Mouse (Mus musculus) midbrain, postnatal 0 days (tissue): ENCODE results near the gene Cd207. TPM values are rescaled to one million over a fixed set of nuclear protein-coding genes. Genes with fewer than 3 reads are reported as not detected.
"Not testable (repeated sequence)": the region's sequence is repeated elsewhere in the genome, so short reads cannot be mapped to it uniquely, and the experiment has no call there.

Experiments used
- ATAC-seq: fragments of 200-750 bp; cut with Nextera tagmentation; 2 replicates; pipeline ENCODE4 v1.8.0; 2017; ENCODE audit warnings: moderate number of reproducible peaks, mild to moderate bottlenecking, moderate TSS enrichment, moderate library complexity; ENCODE audit not compliant: low FRiP score
- DNase-seq: peaks from one replicate; pipeline ENCODE4 v3.0.0-alpha.2; 2015; ENCODE audit warnings: low spot score
- H3K27ac ChIP-seq: fragments of 300-500 bp; sonication (generic); 2 replicates; pipeline ENCODE4 v1.5.1; 2014; ENCODE audit warnings: low read depth, mild to moderate bottlenecking, low read length, mixed read lengths
- H3K27me3 ChIP-seq: fragments of 300-500 bp; sonication (generic); 2 replicates; pipeline ENCODE4 v1.6.1; 2014; ENCODE audit warnings: low read length, control low read depth, mixed read lengths; ENCODE audit not compliant: insufficient read depth
- H3K36me3 ChIP-seq: fragments of 300-500 bp; sonication (generic); 2 replicates; pipeline ENCODE4 v1.6.1; 2014; ENCODE audit warnings: low read length, control low read depth, mixed read lengths; ENCODE audit not compliant: insufficient read depth
- H3K4me1 ChIP-seq: fragments of 300-500 bp; sonication (generic); 2 replicates; pipeline ENCODE4 v1.6.1; 2014; ENCODE audit warnings: mild to moderate bottlenecking, control low read depth, antibody characterized with exemption, low read length, mixed read lengths; ENCODE audit not compliant: insufficient read depth
- H3K4me2 ChIP-seq: fragments of 300-500 bp; sonication (generic); 2 replicates; pipeline ENCODE4 v1.6.1; 2014; ENCODE audit warnings: low read depth, mild to moderate bottlenecking, low read length, mixed read lengths; ENCODE audit not compliant: poor library complexity, severe bottlenecking
- H3K4me3 ChIP-seq: fragments of 300-500 bp; sonication (generic); 2 replicates; pipeline ENCODE4 v1.5.1; 2014; ENCODE audit warnings: low read depth, mild to moderate bottlenecking, low read length, moderate library complexity
- H3K9ac ChIP-seq: fragments of 300-500 bp; sonication (generic); replicated peaks from 2 replicates; pipeline ENCODE4 v1.6.1; 2014; ENCODE audit warnings: mild to moderate bottlenecking, low read length, moderate library complexity, mixed read lengths; ENCODE audit not compliant: poor library complexity, severe bottlenecking
- H3K9me3 ChIP-seq: fragments of 300-500 bp; sonication (generic); 2 replicates; pipeline ENCODE4 v1.6.1; 2016; ENCODE audit warnings: low read length, control low read depth
- CTCF ChIP-seq: IDR thresholded peaks from 2 replicates; pipeline ENCODE4 v1.5.1; 2016; ENCODE audit warnings: antibody characterized with exemption, mild to moderate bottlenecking
- WGBS: fragments of 180-500 bp; shearing (Covaris S2); extraction: QIAGEN DNeasy Blood & Tissue Kit; methylation state at CpG from one replicate; pipeline ENCODE4 v1.1.7; 2014; 5-methylcytosine and 5-hydroxymethylcytosine counted together
- polyA plus RNA-seq: library from polyadenylated mRNA; unstranded; fragments of >200 nt; fragmentation: Nextera tagmentation; extraction: Ambion mirVana; gene quantifications from 2 replicates; pipeline ENCODE4 v1.2.1, GENCODE M21; 2015
- total RNA-seq: library from RNA; depleted of rRNA; stranded (reverse); fragments of >200 nt; gene quantifications from 2 replicates; pipeline ENCODE4 v1.2.3, GENCODE M21; 2014

Cd207 gene
- total and polyA plus RNA-seq, 2 experiments from 2014 or later = 0.16 TPM; not detected in 1

- Histone ChIP-seq H3K4me3 (no peak overlapping the region), H3K27me3 (peaks cover 8% of the 10 kb centered on the region), H3K9me3 (no peaks in the 10 kb centered on the region), H3K4me2 (no peak overlapping the region), H3K27ac (no peak overlapping the region), H3K36me3 (no peaks in the 10 kb centered on the region), H3K4me1 (no peaks in the 10 kb centered on the region), H3K9ac (no peak overlapping the region)
- TF ChIP-seq CTCF = peak; percentile 94
- WGBS = 7% methylated on average over 4 of the region's 4 CpGs
- DNase-seq (peak; percentile 92), ATAC-seq (0 out of 2 replicates have a peak, but pooled peaks have one; percentile 47)
Measured at GRCm38 (mm10) chr6:83673395-83673794, 4.3 kb downstream of the Cd207 start.

- no peak overlapping the region for H3K4me2 ChIP-seq
- ATAC-seq (no peak), DNase-seq (peak; percentile 3)
- TF ChIP-seq CTCF = no peak
- WGBS = 91% methylated on average over 2 of the region's 2 CpGs
- H3K9me3 ChIP-seq = no peaks in the 10 kb centered on the region
- H3K4me3 ChIP-seq = no peak overlapping the region
- H3K27me3 ChIP-seq = no peaks in the 10 kb centered on the region
- H3K36me3 ChIP-seq = no peaks in the 10 kb centered on the region
- H3K4me1 ChIP-seq = no peaks in the 10 kb centered on the region
- no peak overlapping the region for H3K27ac ChIP-seq
- no peak overlapping the region for H3K9ac ChIP-seq
Measured at GRCm38 (mm10) chr6:83665009-83665408, 12.6 kb downstream of the Cd207 start.

GRCm38 (mm10) chr6:83660821-83661220, 16.8 kb downstream of the Cd207 start:
- H3K4me2 ChIP-seq = no peak overlapping the region
- DNase-seq (no peak), ATAC-seq (no peak)
- H3K9me3 ChIP-seq = no peaks in the 10 kb centered on the region
- H3K9ac ChIP-seq = no peak overlapping the region
- H3K27me3 ChIP-seq = no peaks in the 10 kb centered on the region
- H3K4me3 ChIP-seq = no peak overlapping the region
- H3K27ac ChIP-seq = no peak overlapping the region
- 87% methylated on average over 4 of the region's 4 CpGs for WGBS
- no peak for TF ChIP-seq CTCF
- no peaks in the 10 kb centered on the region for H3K36me3 ChIP-seq
- no peaks in the 10 kb centered on the region for H3K4me1 ChIP-seq

GRCm38 (mm10) chr6:83656087-83656486, 21.6 kb downstream of the Cd207 start, which contains the start of gene Clec4f:
Gene Clec4f (minus strand): TSS chr6:83656187.
- DNase-seq (no peak), ATAC-seq (no peak)
- no peaks in the 10 kb centered on the region for H3K9me3 ChIP-seq
- no peaks in the 10 kb centered on the region for H3K27me3 ChIP-seq
- no peaks in the 10 kb centered on the region for H3K4me1 ChIP-seq
- H3K36me3 ChIP-seq = no peaks in the 10 kb centered on the region
- no peak within 1 kb of the TSS for H3K4me2 ChIP-seq
- no peak within 1 kb of the TSS for H3K4me3 ChIP-seq
- TF ChIP-seq CTCF = no peak
- H3K9ac ChIP-seq = no peak within 1 kb of the TSS
- WGBS = 92% methylated on average over 2 of the region's 2 CpGs
- H3K27ac ChIP-seq = no peak within 1 kb of the TSS

GRCm38 (mm10) chr6:83646715-83647114, 30.9 kb downstream of the Cd207 start:
- DNase-seq = no peak

GRCm38 (mm10) chr6:83635329-83635728, 42.3 kb downstream of the Cd207 start:
- Histone ChIP-seq H3K9me3 (no peaks in the 10 kb centered on the region), H3K36me3 (no peaks in the 10 kb centered on the region), H3K27ac (no peak overlapping the region), H3K4me1 (no peaks in the 10 kb centered on the region), H3K27me3 (no peaks in the 10 kb centered on the region), H3K4me3 (no peak overlapping the region), H3K4me2 (no peak overlapping the region), H3K9ac (no peak overlapping the region)
- TF ChIP-seq CTCF = no peak
- 86% methylated on average over 1 of the region's 1 CpGs for whole genome bisulfite sequencing
- ATAC-seq (no peak), DNase-seq (no peak)

More at GRCm38 (mm10) chr6:83646715-83647114, 30.9 kb downstream of the Cd207 start:
- no peaks in the 10 kb centered on the region for H3K9me3 ChIP-seq
- TF ChIP-seq CTCF = no peak
- 89% methylated on average over 10 of the region's 10 CpGs for WGBS
- no peak overlapping the region for H3K4me2 ChIP-seq
- no peaks in the 10 kb centered on the region for H3K36me3 ChIP-seq
- no peaks in the 10 kb centered on the region for H3K4me1 ChIP-seq
- no peaks in the 10 kb centered on the region for H3K27me3 ChIP-seq
- H3K4me3 ChIP-seq = no peak overlapping the region
- no peak overlapping the region for H3K9ac ChIP-seq
- no peak for ATAC-seq
- no peak overlapping the region for H3K27ac ChIP-seq

GRCm38 (mm10) chr6:83634631-83635030, 43.0 kb downstream of the Cd207 start:
- not testable (repeated sequence) for H3K4me3 ChIP-seq, H3K27ac ChIP-seq, H3K4me1 ChIP-seq, H3K9me3 ChIP-seq, H3K36me3 ChIP-seq, H3K4me2 ChIP-seq, DNase-seq, ATAC-seq, H3K27me3 ChIP-seq, H3K9ac ChIP-seq
- WGBS = 81% methylated on average over 4 of the region's 4 CpGs

GRCm38 (mm10) chr6:83634106-83634505, 43.6 kb downstream of the Cd207 start:
- not testable (repeated sequence) for DNase-seq, H3K27me3 ChIP-seq, H3K4me1 ChIP-seq, H3K27ac ChIP-seq, ATAC-seq, H3K36me3 ChIP-seq, H3K4me3 ChIP-seq, H3K4me2 ChIP-seq, H3K9me3 ChIP-seq, H3K9ac ChIP-seq
- 70% methylated on average over 5 of the region's 5 CpGs for WGBS
